Mouse (Mus musculus) hindbrain, embryonic 16.5 days (tissue): ENCODE data around the gene Art3. TPM values are rescaled to one million over a fixed set of nuclear protein-coding genes. Genes with fewer than 3 reads are reported as not detected.

Experiments used
- ATAC-seq: fragments of 200-750 bp; cut with Nextera tagmentation; 2 replicates; pipeline ENCODE4 v1.8.0; 2017; ENCODE audit warnings: moderate TSS enrichment, moderate library complexity
- H3K27ac ChIP-seq: fragments of 300-500 bp; sonication (generic); 2 replicates; pipeline ENCODE4 v1.5.1; 2014; ENCODE audit warnings: low read depth, mild to moderate bottlenecking, control low read depth, low read length, moderate library complexity
- H3K27me3 ChIP-seq: fragments of 300-500 bp; sonication (generic); replicated peaks from 2 replicates; pipeline ENCODE4 v1.6.1; 2014; ENCODE audit warnings: low read length; ENCODE audit not compliant: control insufficient read depth, insufficient read depth
- H3K36me3 ChIP-seq: fragments of 300-500 bp; sonication (generic); 2 replicates; pipeline ENCODE4 v1.6.1; 2014; ENCODE audit warnings: mild to moderate bottlenecking, low read length, moderate library complexity, mixed read lengths; ENCODE audit not compliant: control insufficient read depth, insufficient read depth
- H3K4me1 ChIP-seq: fragments of 300-500 bp; sonication (generic); 2 replicates; pipeline ENCODE4 v1.6.1; 2014; ENCODE audit warnings: low read depth, low read length; ENCODE audit not compliant: control insufficient read depth, insufficient read depth
- H3K4me2 ChIP-seq: fragments of 300-500 bp; sonication (generic); 2 replicates; pipeline ENCODE4 v1.6.1; 2014; ENCODE audit warnings: mild to moderate bottlenecking, low read length, control low read depth, moderate library complexity
- H3K4me3 ChIP-seq: fragments of 300-500 bp; sonication (generic); 2 replicates; pipeline ENCODE4 v1.5.1; 2014; ENCODE audit warnings: mild to moderate bottlenecking, low read length, control low read depth, moderate library complexity
- H3K9ac ChIP-seq: fragments of 300-500 bp; sonication (generic); 2 replicates; pipeline ENCODE4 v1.6.1; 2014; ENCODE audit warnings: low read depth, mild to moderate bottlenecking, control low read depth, low read length, moderate library complexity
- H3K9me3 ChIP-seq: fragments of 300-500 bp; sonication (generic); 2 replicates; pipeline ENCODE4 v1.6.1; 2014; ENCODE audit warnings: mild to moderate bottlenecking, low read length, moderate library complexity; ENCODE audit not compliant: control insufficient read depth
- WGBS: fragments of 180-500 bp; shearing (Covaris S2); extraction: QIAGEN DNeasy Blood & Tissue Kit; methylation state at CpG from one replicate; pipeline ENCODE4 v1.1.7; 2014; 5-methylcytosine and 5-hydroxymethylcytosine counted together
- polyA plus RNA-seq: library from polyadenylated mRNA; unstranded; fragments of >200 nt; fragmentation: Nextera tagmentation; extraction: Ambion mirVana; gene quantifications from 2 replicates; pipeline ENCODE4 v1.2.1, GENCODE M21; 2015

Gene Art3
- polyA plus RNA-seq, 1 experiment from 2014 or later: 6.7 TPM

DNA sequence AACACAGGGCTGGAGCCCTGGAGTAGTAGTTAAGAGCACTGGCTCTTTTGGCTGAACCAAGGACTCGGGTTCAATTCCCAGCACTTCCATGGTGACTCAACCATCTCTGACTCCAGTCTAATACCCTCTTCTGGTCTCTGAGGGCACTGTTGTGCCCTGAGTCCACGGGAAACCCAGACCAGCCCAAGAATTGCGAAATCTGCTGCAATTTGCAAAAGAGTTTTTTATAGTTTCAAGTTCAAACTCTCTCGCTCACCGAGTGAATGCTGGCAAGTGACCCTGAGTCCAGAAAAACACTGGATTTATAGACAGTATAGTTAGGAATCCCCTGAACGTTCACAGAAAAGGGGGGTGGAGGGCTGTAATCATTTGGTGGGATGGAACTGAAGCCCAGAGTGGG, 38.8 kb downstream of the Art3 start:
- 84% methylated on average over 6 of the region's 6 CpGs for WGBS
- ATAC-seq: no peak
- Histone ChIP-seq H3K27me3 (no peaks in the 10 kb centered on the region), H3K4me1 (no peaks in the 10 kb centered on the region), H3K36me3 (no peaks in the 10 kb centered on the region), H3K4me2 (no peak overlapping the region), H3K9me3 (no peaks in the 10 kb centered on the region), H3K9ac (no peak overlapping the region), H3K27ac (no peak overlapping the region), H3K4me3 (no peak overlapping the region)

DNA sequence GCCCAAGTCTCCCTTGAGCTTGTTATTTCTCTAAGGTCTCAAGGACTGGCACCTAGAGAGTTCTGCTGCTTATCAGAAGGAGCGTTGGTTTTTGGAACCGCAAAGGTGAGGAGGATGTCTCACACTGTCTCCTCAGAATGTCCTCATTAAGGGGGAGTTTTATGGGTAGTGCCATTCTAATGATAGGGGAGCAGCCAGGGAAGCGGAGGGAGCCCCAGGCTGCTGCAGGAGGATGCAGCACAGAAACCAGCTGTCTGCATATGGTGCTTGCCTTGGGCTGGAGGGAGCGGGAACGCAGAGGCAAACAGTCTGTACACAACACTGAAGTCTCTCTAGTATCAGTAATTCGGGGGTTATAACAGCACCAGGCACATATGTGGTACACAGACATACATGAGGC, 39.3 kb downstream of the Art3 start:
- H3K4me2 ChIP-seq: no peak overlapping the region
- no peak overlapping the region for H3K27ac ChIP-seq
- no peak overlapping the region for H3K4me3 ChIP-seq
- no peaks in the 10 kb centered on the region for H3K36me3 ChIP-seq
- H3K27me3 ChIP-seq: no peaks in the 10 kb centered on the region
- H3K4me1 ChIP-seq: no peaks in the 10 kb centered on the region
- H3K9me3 ChIP-seq: no peaks in the 10 kb centered on the region
- WGBS: 66% methylated on average over 6 of the region's 6 CpGs
- H3K9ac ChIP-seq: no peak overlapping the region
- ATAC-seq: peak; percentile 28; the same call in 1 of the 2 replicates

DNA sequence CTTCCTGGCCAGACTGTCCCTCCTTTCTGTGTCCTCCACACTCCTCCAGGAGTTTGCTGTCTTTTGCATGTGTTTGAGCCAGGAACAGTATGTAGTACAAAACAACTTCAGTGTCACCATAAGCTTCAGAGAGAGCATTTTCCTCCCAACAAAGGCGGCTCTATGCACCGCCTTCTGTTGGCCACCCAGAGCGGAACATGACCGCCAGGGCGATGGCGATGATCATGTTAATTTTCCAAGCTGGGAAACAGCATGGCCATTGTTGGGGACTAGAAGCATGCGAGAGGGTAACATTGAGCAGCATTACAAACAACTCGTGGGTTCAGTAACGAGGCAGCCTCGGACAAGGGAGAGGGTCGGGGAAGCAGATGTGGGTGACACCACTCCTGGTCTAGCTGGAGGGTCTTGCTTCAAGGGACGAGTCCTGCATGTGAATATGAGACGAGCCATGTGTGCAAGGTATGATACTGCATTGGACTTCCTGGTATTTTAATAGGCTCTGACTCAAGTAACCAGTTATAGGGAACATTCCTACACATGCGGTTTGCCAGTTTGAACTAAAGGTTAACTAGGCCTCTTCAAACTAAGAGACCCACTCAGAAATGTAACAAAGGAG, 39.8 kb downstream of the Art3 start:
- no peak overlapping the region for H3K27ac ChIP-seq
- no peak overlapping the region for H3K9ac ChIP-seq
- 64% methylated on average over 14 of the region's 14 CpGs for WGBS
- H3K27me3 ChIP-seq: no peaks in the 10 kb centered on the region
- no peaks in the 10 kb centered on the region for H3K9me3 ChIP-seq
- no peak overlapping the region for H3K4me3 ChIP-seq
- no peaks in the 10 kb centered on the region for H3K36me3 ChIP-seq
- ATAC-seq: peak; percentile 60
- H3K4me2 ChIP-seq: no peak overlapping the region
- no peaks in the 10 kb centered on the region for H3K4me1 ChIP-seq

DNA sequence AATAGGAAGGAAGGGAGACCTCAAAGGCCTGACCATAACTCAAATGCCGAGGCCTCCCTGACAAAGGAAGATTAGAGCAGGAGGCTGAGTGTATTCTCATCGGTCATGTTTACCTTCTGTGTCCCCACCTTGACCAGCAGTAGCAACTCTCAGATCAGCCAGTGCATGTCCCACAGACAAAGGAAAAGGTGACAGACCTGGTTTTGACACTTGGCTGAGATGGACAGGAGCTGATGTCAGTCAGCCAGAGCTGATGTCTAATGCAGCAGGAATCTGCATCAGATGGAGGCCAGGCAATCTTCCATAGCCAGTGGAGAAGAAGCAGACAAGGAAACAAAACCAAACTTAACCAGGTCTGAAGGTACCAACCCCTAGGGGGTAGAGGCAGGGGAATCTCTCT, 41.0 kb downstream of the Art3 start:
- no peaks in the 10 kb centered on the region for H3K27me3 ChIP-seq
- ATAC-seq: no peak

GRCm38 (mm10) chr5:92374721-92375142, 43.1 kb downstream of the Art3 start:
- Histone ChIP-seq H3K4me2 (no peak overlapping the region), H3K4me3 (no peak overlapping the region), H3K9me3 (no peaks in the 10 kb centered on the region), H3K27ac (no peak overlapping the region), H3K9ac (no peak overlapping the region), H3K36me3 (no peaks in the 10 kb centered on the region), H3K27me3 (no peaks in the 10 kb centered on the region), H3K4me1 (no peaks in the 10 kb centered on the region)
- 71% methylated on average over 6 of the region's 6 CpGs for WGBS
- ATAC-seq: no peak

More for the DNA sequence above, 41.0 kb downstream of the Art3 start:
- Histone ChIP-seq H3K36me3 (no peaks in the 10 kb centered on the region), H3K4me1 (no peaks in the 10 kb centered on the region), H3K9me3 (no peaks in the 10 kb centered on the region), H3K9ac (no peak overlapping the region), H3K4me3 (no peak overlapping the region), H3K4me2 (no peak overlapping the region), H3K27ac (no peak overlapping the region)
- 83% methylated on average over 2 of the region's 2 CpGs for WGBS

- Histone ChIP-seq H3K4me2 (no peak overlapping the region), H3K9ac (no peak overlapping the region), H3K4me3 (no peak overlapping the region), H3K9me3 (no peaks in the 10 kb centered on the region), H3K36me3 (no peaks in the 10 kb centered on the region), H3K4me1 (no peaks in the 10 kb centered on the region), H3K27ac (no peak overlapping the region), H3K27me3 (no peaks in the 10 kb centered on the region)
- WGBS: 80% methylated on average over 17 of the region's 17 CpGs
- ATAC-seq: no peak
Observed at GRCm38 (mm10) chr5:92375368-92375767, 43.7 kb downstream of the Art3 start.

- no peak for ATAC-seq
- 54% methylated on average over 13 of the region's 13 CpGs for WGBS
- H3K4me1 ChIP-seq: no peaks in the 10 kb centered on the region
- H3K9ac ChIP-seq: no peak overlapping the region
- no peaks in the 10 kb centered on the region for H3K36me3 ChIP-seq
- no peak overlapping the region for H3K4me2 ChIP-seq
- H3K4me3 ChIP-seq: no peak overlapping the region
- no peaks in the 10 kb centered on the region for H3K9me3 ChIP-seq
- no peaks in the 10 kb centered on the region for H3K27me3 ChIP-seq
- no peak overlapping the region for H3K27ac ChIP-seq
Observed at GRCm38 (mm10) chr5:92376795-92377405, 45.3 kb downstream of the Art3 start.

- no peaks in the 10 kb centered on the region for H3K4me1 ChIP-seq
- peak; percentile 92 for ATAC-seq
- no peaks in the 10 kb centered on the region for H3K36me3 ChIP-seq
- WGBS: 35% methylated on average over 12 of the region's 12 CpGs
- no peak overlapping the region for H3K4me3 ChIP-seq
- H3K4me2 ChIP-seq: no peak overlapping the region
- no peak overlapping the region for H3K9ac ChIP-seq
- no peaks in the 10 kb centered on the region for H3K9me3 ChIP-seq
- no peak overlapping the region for H3K27ac ChIP-seq
- H3K27me3 ChIP-seq: no peaks in the 10 kb centered on the region
Observed at GRCm38 (mm10) chr5:92381550-92382348, 50.1 kb downstream of the Art3 start.

GRCm38 (mm10) chr5:92382349-92382679, 50.7 kb downstream of the Art3 start:
- no peak overlapping the region for H3K27ac ChIP-seq
- WGBS: 63% methylated on average over 9 of the region's 9 CpGs

More at GRCm38 (mm10) chr5:92382349-92382679, 50.7 kb downstream of the Art3 start:
- peak; percentile 19; the same call in 1 of the 2 replicates for ATAC-seq
- Histone ChIP-seq H3K4me3 (no peak overlapping the region), H3K27me3 (no peaks in the 10 kb centered on the region), H3K4me2 (no peak overlapping the region), H3K36me3 (no peaks in the 10 kb centered on the region), H3K9me3 (no peaks in the 10 kb centered on the region), H3K9ac (no peak overlapping the region), H3K4me1 (no peaks in the 10 kb centered on the region)
